15 mouse cellular contexts compared by ENCODE assay signal in genomic region chr9:60052415-60052814, GRCm38 (mm10).
DNase-seq lines count a peak whose midpoint lies in the region; ATAC-seq and TF ChIP-seq lines count a peak whose summit lies in the region.
"Had no signal": no experiment of that assay in that cellular context is flagged by ENCODE, and none has a peak within 500 bp of the region (broad histone marks: within the 10 kb centered on the region; RNA-seq: fewer than 3 reads in every experiment).

No protein-coding gene starts in this region.

- no peak for TF ChIP-seq EP300 in liver, embryonic 14.5 days (IDR thresholded peaks at IDR 0.05; ENCODE audit: low read depth)

- no peaks in the 10 kb centered on the region for H3K36me3 ChIP-seq in liver, embryonic 14.5 days (replicated peaks; ENCODE audit: control insufficient read depth, insufficient read depth, low read depth)
- H3K36me3 ChIP-seq in liver, embryonic 12.5 days = no peaks in the 10 kb centered on the region
- H3K36me3 ChIP-seq: intestine, embryonic 15.5 days; lung, embryonic 15.5 days; midbrain, embryonic 12.5 days; neural tube, embryonic 12.5 days had no signal

- no peaks in the 10 kb centered on the region for H3K4me1 ChIP-seq in liver, embryonic 14.5 days (replicated peaks; ENCODE audit: control insufficient read depth in 2 of 2, insufficient read depth in 2 of 2, low read length in 1 of 2)
- no peaks in the 10 kb centered on the region for H3K4me1 ChIP-seq in liver, embryonic 12.5 days
- no peaks in the 10 kb centered on the region for H3K4me1 ChIP-seq in bone marrow, adult 2 months (ENCODE audit: control insufficient read depth, insufficient read depth, low read length)
- H3K4me1 ChIP-seq: midbrain, embryonic 12.5 days; neural tube, embryonic 12.5 days had no signal

- peak; percentile 69 for DNase-seq in heart, adult 11 months
- DNase-seq in heart, postnatal 25 days (ENCODE audit: low spot score) = no peak
- no peak for DNase-seq in liver, embryonic 14.5 days (ENCODE audit: low read depth in 3 of 3, low spot score in 3 of 3)
- peak; percentile 7 to 8 for DNase-seq in B cell, adult 2 months
- DNase-seq in embryo, embryonic 10 days (ENCODE audit: low spot score) = no peak
- no peak for DNase-seq in spleen, postnatal 36 days (ENCODE audit: low spot score in 2 of 2)
- DNase-seq: cerebellum, adult 9-10 months; heart, postnatal 14 days; retina, postnatal 1 day had no signal

- intact Hi-C loops in heart, postnatal 25 days (cut with DNase I) = no loop called here

- no peak overlapping the region for H3K4me3 ChIP-seq in liver, embryonic 14.5 days (ENCODE audit: insufficient read depth in 1 of 2, low read depth in 2 of 2, low read length in 2 of 2)
- no peak overlapping the region for H3K4me3 ChIP-seq in liver, embryonic 12.5 days
- H3K4me3 ChIP-seq in bone marrow, adult 2 months (replicated peaks; ENCODE audit: control insufficient read depth, low read depth, low read length) = no peak overlapping the region
- H3K4me3 ChIP-seq: intestine, embryonic 15.5 days; lung, embryonic 15.5 days; midbrain, embryonic 12.5 days; neural tube, embryonic 12.5 days had no signal

- H3K4me2 ChIP-seq in liver, embryonic 14.5 days (ENCODE audit: low read depth) = no peak overlapping the region
- no peak overlapping the region for H3K4me2 ChIP-seq in liver, embryonic 12.5 days
- H3K4me2 ChIP-seq: intestine, embryonic 15.5 days; lung, embryonic 15.5 days; midbrain, embryonic 12.5 days; neural tube, embryonic 12.5 days had no signal

- 58% methylated on average over 4 of the region's 4 CpGs for WGBS in liver, embryonic 14.5 days (ENCODE audit: insufficient replicate concordance)
- 61% methylated on average over 4 of the region's 4 CpGs for WGBS in liver, embryonic 12.5 days (ENCODE audit: insufficient replicate concordance)
- WGBS in bone marrow, adult 2 months = 73% methylated on average over 4 of the region's 4 CpGs

- H3K27ac ChIP-seq in liver, embryonic 14.5 days = no peak overlapping the region
- no peak overlapping the region for H3K27ac ChIP-seq in liver, embryonic 12.5 days
- no peak overlapping the region for H3K27ac ChIP-seq in bone marrow, adult 2 months (ENCODE audit: control insufficient read depth, insufficient read depth, low read depth, low read length, poor library complexity)
- H3K27ac ChIP-seq: intestine, embryonic 15.5 days; lung, embryonic 15.5 days; midbrain, embryonic 12.5 days; neural tube, embryonic 12.5 days had no signal

- H3K9me3 ChIP-seq in liver, embryonic 14.5 days (ENCODE audit: control insufficient read depth, low read length) = no peaks in the 10 kb centered on the region
- no peaks in the 10 kb centered on the region for H3K9me3 ChIP-seq in liver, embryonic 12.5 days (replicated peaks)
- H3K9me3 ChIP-seq: intestine, embryonic 15.5 days; lung, embryonic 15.5 days; midbrain, embryonic 12.5 days; neural tube, embryonic 12.5 days had no signal

- no peak for TF ChIP-seq POLR2A in bone marrow, adult 2 months (IDR thresholded peaks at IDR 0.05; ENCODE audit: borderline replicate concordance, control insufficient read depth, low read depth, low read length)

- no peak for ATAC-seq in liver, embryonic 14.5 days (ENCODE audit: insufficient read depth)
- ATAC-seq in liver, embryonic 12.5 days = no peak
- ATAC-seq: intestine, embryonic 15.5 days had no signal

- peak; percentile 55 for TF ChIP-seq CTCF in liver, embryonic 14.5 days (IDR thresholded peaks at IDR 0.05; ENCODE audit: low read depth)
- peak; percentile 17; the same call in 1 of the 2 replicates for TF ChIP-seq CTCF in bone marrow, adult 2 months (IDR thresholded peaks at IDR 0.05; ENCODE audit: control insufficient read depth, insufficient read depth, low read length)

- no peaks in the 10 kb centered on the region for H3K27me3 ChIP-seq in liver, embryonic 14.5 days (ENCODE audit: control insufficient read depth, insufficient read depth, low read length)
- no peaks in the 10 kb centered on the region for H3K27me3 ChIP-seq in liver, embryonic 12.5 days (replicated peaks)
- H3K27me3 ChIP-seq: intestine, embryonic 15.5 days; lung, embryonic 15.5 days; midbrain, embryonic 12.5 days; neural tube, embryonic 12.5 days had no signal

- H3K9ac ChIP-seq in liver, embryonic 14.5 days (replicated peaks) = no peak overlapping the region
- no peak overlapping the region for H3K9ac ChIP-seq in liver, embryonic 12.5 days
- H3K9ac ChIP-seq: intestine, embryonic 15.5 days; lung, embryonic 15.5 days; midbrain, embryonic 12.5 days; neural tube, embryonic 12.5 days had no signal

Comparison
In these comparisons a context has a peak if more than half of its experiments do, and no peak if none do; other contexts are left out.
1. DNase-seq: peak in heart, adult 11 months (single experiment) and B cell, adult 2 months (2 of 2); none in heart, postnatal 25 days (single experiment), liver, embryonic 14.5 days (0 of 3), embryo, embryonic 10 days (single experiment) and spleen, postnatal 36 days (0 of 2).